Mouse (Mus musculus): ENCODE measurements around the gene Med18. TPM values are rescaled to one million over a fixed set of nuclear protein-coding genes. Genes with fewer than 3 reads are reported as not detected.

Gene Med18
- total RNA-seq, 2 experiments from 2014 or later = 8.8 to 10.1 TPM

DNA sequence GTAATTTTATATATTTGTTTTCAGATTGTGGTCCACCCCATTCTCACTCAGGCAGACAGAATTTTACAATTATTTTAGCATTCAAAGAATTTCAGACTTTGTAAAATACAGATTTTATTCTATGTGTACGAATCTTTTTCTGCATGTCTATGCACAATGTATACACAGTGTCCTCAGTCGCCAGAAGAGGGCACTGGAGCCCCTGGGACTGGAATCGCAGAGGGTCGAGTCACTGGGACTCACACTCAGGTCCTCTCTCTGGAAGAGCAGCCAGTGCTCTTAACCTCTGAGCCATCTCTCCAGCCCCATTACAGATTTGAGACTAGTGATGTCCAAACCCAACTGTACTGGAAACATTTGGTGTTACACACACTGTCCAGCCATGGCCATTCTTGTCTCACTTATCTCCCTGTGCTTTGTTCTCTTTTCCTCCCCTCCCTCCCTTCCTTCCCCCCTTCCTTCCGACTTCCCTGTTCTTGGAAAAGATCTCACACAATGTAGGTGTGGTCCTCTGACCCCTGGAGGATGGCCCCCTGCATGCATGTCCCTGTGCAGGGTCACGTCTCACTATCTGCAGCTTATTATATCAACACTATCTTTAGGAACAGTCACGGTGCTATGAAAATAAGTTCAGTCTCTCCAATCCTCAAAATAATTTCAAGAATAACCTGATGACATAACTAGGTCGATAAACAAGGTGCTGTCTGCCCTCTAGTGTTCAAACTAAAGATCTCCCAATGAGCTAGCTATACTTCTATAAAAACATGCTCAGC is 52.2 kb downstream of the Med18 start:
- no peak overlapping the region for H3K4me3 ChIP-seq
- peak in 1 of 2 experiments; percentile 21 for DNase-seq (ENCODE audit: extremely low spot score in 1 of 2, low spot score in 2 of 2)
- TF ChIP-seq CTCF (IDR thresholded peaks at IDR 0.05) = peak; percentile 63
- H3K27ac ChIP-seq = no peak overlapping the region
- intact Hi-C loops (cut with DNase I) = loop anchor here (5.0 kb wide), 2 partner anchors 59 to 119 kb away; partner anchors contain the start of gene Rcc1

DNA sequence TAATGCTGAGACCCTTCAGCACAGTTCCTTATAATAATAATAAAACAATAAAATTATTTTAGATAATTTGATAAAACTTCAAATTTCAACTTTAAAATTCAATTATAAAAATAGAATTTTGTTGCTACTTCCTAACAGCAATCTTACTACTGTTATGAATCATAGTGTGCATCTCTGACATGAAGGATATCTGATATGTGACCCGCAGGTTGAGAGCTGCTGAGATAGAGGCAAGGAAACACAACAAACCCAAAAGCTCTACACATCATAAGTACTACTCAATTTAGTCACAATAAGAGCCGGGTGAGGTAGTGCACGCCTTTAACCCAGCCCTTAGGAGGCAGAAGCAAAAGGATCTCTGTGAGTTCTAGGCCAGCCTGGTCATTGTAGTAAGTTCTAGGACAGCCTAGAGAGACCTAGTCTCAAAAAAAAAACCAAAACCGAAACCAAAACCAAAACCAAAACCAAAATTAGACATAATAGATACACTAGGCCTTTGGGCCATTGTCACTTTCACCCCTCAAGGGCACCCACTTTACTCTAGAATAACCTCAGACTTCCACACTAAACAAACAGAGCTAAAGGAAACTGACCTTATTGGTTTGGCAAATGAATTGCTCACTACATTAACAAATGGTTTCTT is 54.0 kb downstream of the Med18 start:
- Histone ChIP-seq H3K4me3 (no peak overlapping the region), H3K27ac (no peak overlapping the region)
- TF ChIP-seq CTCF (IDR thresholded peaks at IDR 0.05) = no peak
- no peak for DNase-seq (ENCODE audit: extremely low spot score in 1 of 2, low spot score in 2 of 2)
- intact Hi-C loops (cut with DNase I) = loop anchor here (5.0 kb wide), 2 partner anchors 57 to 117 kb away; partner anchors contain the start of gene Rcc1

Other genes starting within 250 kb of the Med18 start
- gene Gmeb1, start 202.3 kb downstream of the Med18 start, total RNA-seq (2021) = 10 to 100 TPM; 22.1 to 26.1 TPM
- 10 to 100 TPM; 22.1 to 24.4 TPM for gene Taf12, start 189.5 kb downstream of the Med18 start, total RNA-seq (2021)
- gene Rab42, start 160.5 kb downstream of the Med18 start, total RNA-seq (2021) = 1 to 10 TPM; 1.6 to 2.6 TPM
- gene Trnau1ap, start 134.4 kb downstream of the Med18 start, total RNA-seq (2021) = 10 to 100 TPM; 22.4 to 24.9 TPM
- gene Rcc1, start 110.3 kb downstream of the Med18 start, total RNA-seq (2021) = 10 to 100 TPM; 13.0 to 14.3 TPM
- gene Phactr4, start 41.4 kb downstream of the Med18 start, total RNA-seq (2021) = 1 to 10 TPM; 9.1 to 9.8 TPM
- 10 to 100 TPM; 10.4 to 10.7 TPM for gene Sesn2, start 46.6 kb upstream of the Med18 start, total RNA-seq (2021)
- gene Atpif1, start 69.7 kb upstream of the Med18 start, total RNA-seq (2021) = 100 to 1,000 TPM; 430 to 458 TPM
- gene Dnajc8, start 71.6 kb upstream of the Med18 start, total RNA-seq (2021) = 10 to 100 TPM; 91.4 to 92.9 TPM
- gene Ptafr, start 100.1 kb upstream of the Med18 start, total RNA-seq (2021) = 1 to 10 TPM in 1 of 2 experiments, under 1 TPM in 1; 1.00 to 1.2 TPM
- gene Eya3, start 175.1 kb upstream of the Med18 start, total RNA-seq (2021) = 10 to 100 TPM; 31.0 to 33.5 TPM